Mouse (Mus musculus): ENCODE results near the gene Steap3. TPM values are rescaled to one million over a fixed set of nuclear protein-coding genes. Genes with fewer than 3 reads are reported as not detected.

Gene Steap3
- polyA plus RNA-seq, 1 experiment from 2014 or later, result 4.6 TPM

DNA sequence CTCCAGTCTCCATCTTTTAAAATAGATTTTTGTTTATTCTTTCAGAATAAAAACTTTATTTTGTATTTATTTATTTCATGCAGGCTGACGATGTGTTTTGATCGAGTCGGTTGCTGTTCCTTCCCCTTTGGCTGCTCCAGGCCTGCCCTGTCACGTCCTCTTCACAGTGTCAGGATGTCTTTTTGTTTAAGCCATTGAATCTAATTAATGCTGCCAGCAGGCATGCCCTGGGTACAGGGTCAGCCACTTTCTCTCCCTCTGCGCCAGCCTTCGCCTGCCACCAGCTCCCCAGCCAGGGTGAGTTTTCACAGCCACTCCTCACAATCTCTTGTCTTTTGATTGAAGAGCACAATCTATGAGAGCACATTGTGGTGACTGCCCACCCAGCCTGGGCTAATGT lies 51.7 kb downstream of the Steap3 start:
- Histone ChIP-seq H3K4me3 (replicated peaks; ENCODE audit: low read depth, low read length) (no peak overlapping the region), H3K27ac (no peak overlapping the region), H3K9me3 (replicated peaks; ENCODE audit: low read length) (no peaks in the 10 kb centered on the region), H3K36me3 (ENCODE audit: insufficient read depth, low read length) (no peaks in the 10 kb centered on the region), H3K4me1 (replicated peaks; ENCODE audit: insufficient read depth, low read length) (no peaks in the 10 kb centered on the region), H3K27me3 (ENCODE audit: insufficient read depth, low read length) (no peaks in the 10 kb centered on the region), H3K9ac (ENCODE audit: low read depth, low read length) (no peak overlapping the region), H3K4me2 (ENCODE audit: low read length) (no peak overlapping the region)
- no peak for DNase-seq (ENCODE audit: low spot score)
- WGBS, result 69% methylated on average over 6 of the region's 6 CpGs
- TF ChIP-seq CTCF (IDR thresholded peaks at IDR 0.05; ENCODE audit: low read depth), result no peak
- ATAC-seq (replicated peaks; ENCODE audit: low FRiP score, low read depth), result no peak

DNA sequence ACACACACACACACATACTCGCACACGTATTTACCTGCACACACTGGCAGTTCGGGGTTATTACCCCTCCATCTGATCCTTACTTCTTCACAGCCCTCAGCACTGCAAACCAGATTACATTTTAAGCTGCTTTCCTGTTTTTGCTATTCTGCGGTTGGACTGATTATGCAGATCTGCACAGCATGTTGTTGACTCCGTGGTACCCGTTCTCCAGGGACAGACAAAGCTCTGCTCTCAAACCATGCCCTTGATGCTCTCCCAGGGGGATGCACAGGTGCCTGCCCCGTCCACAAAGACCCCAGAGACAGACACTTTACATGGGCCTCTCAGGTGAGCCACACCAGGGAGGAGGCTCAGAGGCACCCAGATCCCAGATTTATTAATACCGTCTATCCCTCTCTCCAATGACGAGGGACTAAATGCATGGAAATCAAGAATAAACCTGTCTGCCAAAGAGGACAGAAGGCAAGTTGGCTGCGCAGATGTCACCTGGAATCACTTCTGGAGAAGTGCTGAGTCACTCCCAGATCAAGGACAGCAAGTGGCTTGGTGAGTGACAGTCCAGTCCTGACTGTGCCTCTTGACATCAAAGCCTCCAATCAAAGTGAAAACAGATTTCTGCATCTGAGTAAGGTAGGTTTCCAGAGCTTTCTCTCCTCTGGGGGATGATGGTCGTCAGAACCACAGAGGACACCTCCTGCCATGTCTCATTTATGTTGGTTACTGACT lies 63.8 kb downstream of the Steap3 start:
- H3K9me3 ChIP-seq (replicated peaks; ENCODE audit: low read length), result no peaks in the 10 kb centered on the region
- no peak for DNase-seq (ENCODE audit: low spot score)
- H3K4me3 ChIP-seq (replicated peaks; ENCODE audit: low read depth, low read length), result no peak overlapping the region
- 79% methylated on average over 11 of the region's 11 CpGs for WGBS
- H3K36me3 ChIP-seq (ENCODE audit: insufficient read depth, low read length), result no peaks in the 10 kb centered on the region
- H3K4me1 ChIP-seq (replicated peaks; ENCODE audit: insufficient read depth, low read length), result no peaks in the 10 kb centered on the region
- H3K9ac ChIP-seq (ENCODE audit: low read depth, low read length), result no peak overlapping the region
- no peak overlapping the region for H3K4me2 ChIP-seq (ENCODE audit: low read length)
- no peak overlapping the region for H3K27ac ChIP-seq
- no peak for ATAC-seq (replicated peaks; ENCODE audit: low FRiP score, low read depth)
- TF ChIP-seq CTCF (IDR thresholded peaks at IDR 0.05; ENCODE audit: low read depth), result no peak
- no peaks in the 10 kb centered on the region for H3K27me3 ChIP-seq (ENCODE audit: insufficient read depth, low read length)

GRCm38 (mm10) chr1:120207568-120207967 lies 64.9 kb downstream of the Steap3 start:
- no peak overlapping the region for H3K4me3 ChIP-seq (replicated peaks; ENCODE audit: low read depth, low read length)
- H3K27me3 ChIP-seq (ENCODE audit: insufficient read depth, low read length), result no peaks in the 10 kb centered on the region
- ATAC-seq (replicated peaks; ENCODE audit: low FRiP score, low read depth) (no peak), DNase-seq (ENCODE audit: low spot score) (no peak)
- H3K4me1 ChIP-seq (replicated peaks; ENCODE audit: insufficient read depth, low read length), result no peaks in the 10 kb centered on the region
- no peak for TF ChIP-seq CTCF (IDR thresholded peaks at IDR 0.05; ENCODE audit: low read depth)
- 62% methylated on average over 6 of the region's 6 CpGs for WGBS
- no peaks in the 10 kb centered on the region for H3K9me3 ChIP-seq (replicated peaks; ENCODE audit: low read length)
- H3K4me2 ChIP-seq (ENCODE audit: low read length), result no peak overlapping the region
- H3K27ac ChIP-seq, result no peak overlapping the region
- H3K9ac ChIP-seq (ENCODE audit: low read depth, low read length), result no peak overlapping the region
- H3K36me3 ChIP-seq (ENCODE audit: insufficient read depth, low read length), result no peaks in the 10 kb centered on the region

DNA sequence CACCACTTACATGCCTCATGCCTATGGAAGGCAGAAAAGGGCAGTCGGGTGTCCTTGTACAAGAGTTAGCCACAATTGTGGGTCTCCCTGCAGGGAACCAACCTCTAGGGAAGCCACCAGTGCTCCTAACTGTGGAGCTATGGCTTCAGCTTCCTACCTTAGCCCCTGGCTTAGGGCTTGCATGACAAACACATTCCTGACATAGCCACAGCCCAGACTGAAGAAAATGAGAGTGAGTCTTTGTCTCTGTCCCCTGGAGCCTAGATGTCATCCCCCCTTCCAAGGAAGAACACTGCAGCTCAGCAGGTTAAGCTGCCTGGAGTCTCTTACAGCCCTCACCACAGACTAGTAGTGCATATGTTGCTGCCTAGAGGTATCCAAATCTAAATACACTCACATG lies 67.7 kb downstream of the Steap3 start:
- H3K36me3 ChIP-seq (ENCODE audit: insufficient read depth, low read length), result no peaks in the 10 kb centered on the region
- H3K9me3 ChIP-seq (replicated peaks; ENCODE audit: low read length), result no peaks in the 10 kb centered on the region
- DNase-seq (ENCODE audit: low spot score), result no peak
- no peaks in the 10 kb centered on the region for H3K4me1 ChIP-seq (replicated peaks; ENCODE audit: insufficient read depth, low read length)
- ATAC-seq (replicated peaks; ENCODE audit: low FRiP score, low read depth), result no peak
- H3K4me2 ChIP-seq (ENCODE audit: low read length), result no peak overlapping the region
- H3K9ac ChIP-seq (ENCODE audit: low read depth, low read length), result no peak overlapping the region
- no peak overlapping the region for H3K4me3 ChIP-seq (replicated peaks; ENCODE audit: low read depth, low read length)
- TF ChIP-seq CTCF (IDR thresholded peaks at IDR 0.05; ENCODE audit: low read depth), result no peak
- no peak overlapping the region for H3K27ac ChIP-seq
- no peaks in the 10 kb centered on the region for H3K27me3 ChIP-seq (ENCODE audit: insufficient read depth, low read length)
- 40% methylated on average over 1 of the region's 1 CpGs for WGBS

DNA sequence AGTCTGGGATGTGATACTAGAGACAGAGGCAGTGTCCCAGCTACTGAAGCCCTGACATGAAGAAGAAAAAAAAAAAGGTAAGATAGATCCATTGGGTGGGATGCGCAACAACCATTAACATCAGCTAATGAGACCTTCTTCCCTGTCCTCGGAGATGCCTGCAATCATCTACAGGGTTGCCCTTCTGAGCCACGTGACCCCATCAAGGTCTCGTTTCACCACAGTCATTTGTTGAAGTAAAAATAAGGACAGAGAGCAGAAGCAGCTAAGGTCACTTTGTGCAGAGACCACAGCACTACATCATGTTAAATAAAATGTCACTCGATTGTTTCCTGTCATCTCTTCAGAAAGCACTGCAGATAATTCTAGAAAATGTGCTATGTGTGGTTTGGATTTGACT lies 68.7 kb downstream of the Steap3 start:
- 65% methylated on average over 5 of the region's 5 CpGs for WGBS
- H3K4me3 ChIP-seq (replicated peaks; ENCODE audit: low read depth, low read length), result no peak overlapping the region
- no peak overlapping the region for H3K27ac ChIP-seq
- no peaks in the 10 kb centered on the region for H3K27me3 ChIP-seq (ENCODE audit: insufficient read depth, low read length)
- no peak for DNase-seq (ENCODE audit: low spot score)
- no peak overlapping the region for H3K9ac ChIP-seq (ENCODE audit: low read depth, low read length)
- no peaks in the 10 kb centered on the region for H3K9me3 ChIP-seq (replicated peaks; ENCODE audit: low read length)
- no peaks in the 10 kb centered on the region for H3K4me1 ChIP-seq (replicated peaks; ENCODE audit: insufficient read depth, low read length)
- no peak for ATAC-seq (replicated peaks; ENCODE audit: low FRiP score, low read depth)
- H3K36me3 ChIP-seq (ENCODE audit: insufficient read depth, low read length), result no peaks in the 10 kb centered on the region
- TF ChIP-seq CTCF (IDR thresholded peaks at IDR 0.05; ENCODE audit: low read depth), result no peak
- H3K4me2 ChIP-seq (ENCODE audit: low read length), result no peak overlapping the region

GRCm38 (mm10) chr1:120202542-120202941 lies 70.0 kb downstream of the Steap3 start:
- no peak for TF ChIP-seq CTCF (IDR thresholded peaks at IDR 0.05; ENCODE audit: low read depth)
- Histone ChIP-seq H3K9ac (ENCODE audit: low read depth, low read length) (no peak overlapping the region), H3K4me3 (replicated peaks; ENCODE audit: low read depth, low read length) (no peak overlapping the region), H3K4me2 (ENCODE audit: low read length) (no peak overlapping the region), H3K27me3 (ENCODE audit: insufficient read depth, low read length) (no peaks in the 10 kb centered on the region), H3K27ac (no peak overlapping the region), H3K4me1 (replicated peaks; ENCODE audit: insufficient read depth, low read length) (no peaks in the 10 kb centered on the region), H3K36me3 (ENCODE audit: insufficient read depth, low read length) (no peaks in the 10 kb centered on the region), H3K9me3 (replicated peaks; ENCODE audit: low read length) (no peaks in the 10 kb centered on the region)
- WGBS, result 59% methylated on average over 3 of the region's 3 CpGs
- ATAC-seq (replicated peaks; ENCODE audit: low FRiP score, low read depth) (no peak), DNase-seq (ENCODE audit: low spot score) (no peak)

- Histone ChIP-seq H3K4me1 (replicated peaks; ENCODE audit: insufficient read depth, low read length) (no peaks in the 10 kb centered on the region), H3K4me3 (replicated peaks; ENCODE audit: low read depth, low read length) (no peak overlapping the region), H3K9ac (ENCODE audit: low read depth, low read length) (no peak overlapping the region), H3K27me3 (ENCODE audit: insufficient read depth, low read length) (no peaks in the 10 kb centered on the region), H3K4me2 (ENCODE audit: low read length) (no peak overlapping the region), H3K36me3 (ENCODE audit: insufficient read depth, low read length) (no peaks in the 10 kb centered on the region), H3K9me3 (replicated peaks; ENCODE audit: low read length) (no peaks in the 10 kb centered on the region), H3K27ac (no peak overlapping the region)
- no peak for TF ChIP-seq CTCF (IDR thresholded peaks at IDR 0.05; ENCODE audit: low read depth)
- no peak for ATAC-seq (replicated peaks; ENCODE audit: low FRiP score, low read depth)
- DNase-seq (ENCODE audit: low spot score), result no peak
- 70% methylated on average over 4 of the region's 4 CpGs for whole genome bisulfite sequencing
Measured at GRCm38 (mm10) chr1:120198942-120199341, 73.6 kb downstream of the Steap3 start.

Measured in kidney, postnatal 0 days (tissue).